Mouse (Mus musculus) left cerebral cortex, adult 2 months (tissue): ENCODE data around the gene Gm13289. TPM values are rescaled to one million over a fixed set of nuclear protein-coding genes. Genes with fewer than 3 reads are reported as not detected.
"Not testable (repeated sequence)": the region's sequence is repeated elsewhere in the genome, so short reads cannot be mapped to it uniquely, and the experiment has no call there.

Experiments
- DNase-seq, 2 experiments: peaks; one replicate each; pipeline ENCODE4 v3.0.0; 2021 to 2022; ENCODE audit warnings: low spot score in 2 of 2, mixed read lengths in 1 of 2; ENCODE audit errors: extremely low spot score in 1 of 2
- H3K27ac ChIP-seq: fragments of 200-600 bp; 2 replicates; pipeline ENCODE4 v1.8.1; 2022
- H3K4me3 ChIP-seq: fragments of 200-600 bp; 2 replicates; pipeline ENCODE4 v1.8.1; 2022
- CTCF ChIP-seq: fragments of 200-600 bp; IDR thresholded peaks from 2 replicates; pipeline ENCODE4 v1.8.1; 2022; ENCODE audit warnings: antibody characterized with exemption, mild to moderate bottlenecking, moderate library complexity
- intact Hi-C: fragments of 180-260 bp; cut with DNase I; formaldehyde crosslinking; loops from one replicate; pipeline ENCODE4 v1.15.1; 2025
- total RNA-seq, 2 experiments: library from RNA; stranded (reverse); gene quantifications; 2 replicates each; pipeline ENCODE4 v1.2.3; 2021

Gene Gm13289
- total RNA-seq, 2 experiments from 2014 or later = not detected

GRCm38 (mm10) chr4:88793936-88794675 lies 17.4 kb downstream of the Gm13289 start, which contains the start of gene Gm13275:
TSS of gene Gm13275 (plus strand) at chr4:88794487.
- intact Hi-C loops, H3K27ac ChIP-seq: not testable (repeated sequence)
- peak; percentile 61 to 73 for DNase-seq
- peak; percentile 27 for TF ChIP-seq CTCF
- H3K4me3 ChIP-seq = peak within 1 kb of the TSS; percentile 13

GRCm38 (mm10) chr4:88797097-88797496 lies 20.4 kb downstream of the Gm13289 start, which contains the start of gene Gm13279:
TSS of gene Gm13279 (plus strand) at chr4:88797397.
- H3K27ac ChIP-seq, DNase-seq, H3K4me3 ChIP-seq, intact Hi-C loops: not testable (repeated sequence)

- intact Hi-C loops, H3K27ac ChIP-seq, H3K4me3 ChIP-seq, DNase-seq: not testable (repeated sequence)
Measured at GRCm38 (mm10) chr4:88799365-88799764, 22.6 kb downstream of the Gm13289 start, which contains the start of gene Gm13285. TSS of gene Gm13285 (plus strand) at chr4:88799665.

- H3K27ac ChIP-seq, intact Hi-C loops, H3K4me3 ChIP-seq, DNase-seq: not testable (repeated sequence)
Measured at GRCm38 (mm10) chr4:88802954-88803353, 26.2 kb downstream of the Gm13289 start, which contains the start of gene Gm13287. TSS of gene Gm13287 (plus strand) at chr4:88803254.

- H3K27ac ChIP-seq, H3K4me3 ChIP-seq, DNase-seq, intact Hi-C loops: not testable (repeated sequence)
Measured at GRCm38 (mm10) chr4:88805231-88805630, 28.5 kb downstream of the Gm13289 start, which contains the start of gene Gm13288. TSS of gene Gm13288 (plus strand) at chr4:88805531.

GRCm38 (mm10) chr4:88805761-88806160 lies 29.0 kb downstream of the Gm13289 start:
- intact Hi-C loops, DNase-seq, H3K4me3 ChIP-seq, H3K27ac ChIP-seq: not testable (repeated sequence)

DNA sequence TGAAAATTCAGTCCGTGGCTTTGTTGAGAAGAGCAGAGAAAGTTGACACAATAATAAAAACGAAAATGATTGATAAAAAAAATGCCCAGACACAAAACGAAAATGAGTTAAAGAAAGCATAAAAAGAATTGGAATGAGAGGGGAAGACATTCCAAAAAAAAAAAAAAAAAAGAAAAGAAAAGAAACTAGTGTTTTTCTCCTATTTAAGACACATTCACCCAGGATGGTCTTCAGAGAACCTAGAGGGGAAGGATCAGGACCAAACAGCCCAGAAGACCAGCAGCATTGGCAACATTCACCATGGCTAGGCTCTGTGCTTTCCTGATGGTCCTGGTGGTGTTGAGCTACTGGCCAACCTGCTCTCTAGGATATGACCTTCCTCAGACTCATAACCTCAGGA lies 39.2 kb downstream of the Gm13289 start, which contains the start of gene Ifna7:
Ifna7 (plus strand) TSS at position 301 of the 400 bp plus-strand sequence.
- Histone ChIP-seq H3K4me3 (no peak within 1 kb of the TSS), H3K27ac (no peak within 1 kb of the TSS)
- no peak for DNase-seq
- TF ChIP-seq CTCF = no peak
- intact Hi-C loops = no loop called here

DNA sequence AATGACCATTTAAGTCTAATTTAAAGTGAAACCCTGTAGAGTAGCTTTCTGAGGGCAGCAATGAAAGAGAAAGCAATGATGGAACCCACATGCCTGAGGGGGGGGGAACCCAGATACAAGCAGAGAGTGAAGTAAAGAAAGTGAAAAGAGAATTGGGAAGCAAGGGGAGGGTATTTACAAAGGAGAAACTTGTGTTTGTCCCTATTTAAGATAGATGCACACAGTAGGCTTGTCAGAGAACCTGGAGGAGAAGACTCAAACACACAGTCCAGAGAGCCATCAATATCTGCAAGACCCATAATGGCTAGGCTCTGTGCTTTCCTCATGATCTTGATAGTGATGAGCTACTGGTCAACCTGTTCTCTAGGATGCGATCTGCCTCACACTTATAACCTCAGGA lies 42.9 kb downstream of the Gm13289 start, which contains the start of gene Ifna11:
Ifna11 (plus strand) TSS at position 301 of the 400 bp plus-strand sequence.
- no peak for DNase-seq
- no peak for TF ChIP-seq CTCF
- intact Hi-C loops = no loop called here
- Histone ChIP-seq H3K27ac (no peak within 1 kb of the TSS), H3K4me3 (no peak within 1 kb of the TSS)

GRCm38 (mm10) chr4:88822995-88823394 lies 46.3 kb downstream of the Gm13289 start:
- TF ChIP-seq CTCF = peak; percentile 61
- no peak overlapping the region for H3K27ac ChIP-seq
- DNase-seq = peak in 1 of 2 experiments; percentile 17
- H3K4me3 ChIP-seq = no peak overlapping the region
- intact Hi-C loops = no loop called here

Other genes with a start within 250 kb of the Gm13289 start
- gene Ifna15, start 218.7 kb upstream of the Gm13289 start, total RNA-seq = not detected
- not detected for gene Ifna14, start 205.1 kb upstream of the Gm13289 start, total RNA-seq
- gene Ifna9, start 184.5 kb upstream of the Gm13289 start, total RNA-seq = not detected
- not detected for gene Ifna12, start 173.5 kb upstream of the Gm13289 start, total RNA-seq
- gene C87499, start 142.5 kb upstream of the Gm13289 start, total RNA-seq = not detected
- not detected for gene Ifna13, start 132.5 kb upstream of the Gm13289 start, total RNA-seq
- gene Ifna16, start 100.0 kb upstream of the Gm13289 start, total RNA-seq = not detected
- not detected for gene Ifna2, start 93.0 kb upstream of the Gm13289 start, total RNA-seq
- not detected for gene Ifnab, start 85.6 kb upstream of the Gm13289 start, total RNA-seq
- gene Gm26566, start 55.1 kb upstream of the Gm13289 start, total RNA-seq = 1 to 10 TPM in 1 of 2 experiments, under 1 TPM in 1; 0.79 to 1.1 TPM
- 10 to 100 TPM; 96.7 to 97.8 TPM for gene Klhl9, start 54.5 kb upstream of the Gm13289 start, total RNA-seq
- gene Gm13271, start 22.1 kb upstream of the Gm13289 start, total RNA-seq = not detected
- gene Gm13283, start 16.8 kb upstream of the Gm13289 start, total RNA-seq = not detected
- gene Gm13290, start 3.1 kb upstream of the Gm13289 start, total RNA-seq = not detected
- not detected for gene Gm13272, start 2.9 kb downstream of the Gm13289 start, total RNA-seq
- gene Ifnz, start 5.2 kb downstream of the Gm13289 start, total RNA-seq = not detected
- gene Gm13276, start 8.8 kb downstream of the Gm13289 start, total RNA-seq = not detected
- not detected for gene Gm13277, start 11.7 kb downstream of the Gm13289 start, total RNA-seq
- not detected for gene Gm13278, start 14.6 kb downstream of the Gm13289 start, total RNA-seq
- not detected for gene Gm13275, start 17.6 kb downstream of the Gm13289 start, total RNA-seq
- gene Gm13279, start 20.5 kb downstream of the Gm13289 start, total RNA-seq = not detected
- not detected for gene Gm13285, start 22.7 kb downstream of the Gm13289 start, total RNA-seq
- gene Gm13287, start 26.3 kb downstream of the Gm13289 start, total RNA-seq = not detected
- not detected for gene Gm13288, start 28.6 kb downstream of the Gm13289 start, total RNA-seq
- not detected for gene Ifna7, start 39.3 kb downstream of the Gm13289 start, total RNA-seq
- gene Ifna11, start 43.0 kb downstream of the Gm13289 start, total RNA-seq = not detected
- gene Ifna6, start 50.5 kb downstream of the Gm13289 start, total RNA-seq = not detected
- gene Ifna5, start 58.6 kb downstream of the Gm13289 start, total RNA-seq = not detected
- gene Ifna4, start 64.9 kb downstream of the Gm13289 start, total RNA-seq = not detected
- gene Ifna1, start 73.2 kb downstream of the Gm13289 start, total RNA-seq = not detected
- gene Ifne, start 103.3 kb downstream of the Gm13289 start, total RNA-seq = not detected